Mouse (Mus musculus) retina, adult 2 months (tissue): ENCODE results near the gene Ppia.
"Not testable (repeated sequence)": the region's sequence is repeated elsewhere in the genome, so short reads cannot be mapped to it uniquely, and the experiment has no call there.

ENCODE experiments used
- DNase-seq: peaks from one replicate; pipeline ENCODE4 v3.0.0-alpha.2; 2012; ENCODE audit warnings: low read depth, low spot score

Gene Ppia

DNA sequence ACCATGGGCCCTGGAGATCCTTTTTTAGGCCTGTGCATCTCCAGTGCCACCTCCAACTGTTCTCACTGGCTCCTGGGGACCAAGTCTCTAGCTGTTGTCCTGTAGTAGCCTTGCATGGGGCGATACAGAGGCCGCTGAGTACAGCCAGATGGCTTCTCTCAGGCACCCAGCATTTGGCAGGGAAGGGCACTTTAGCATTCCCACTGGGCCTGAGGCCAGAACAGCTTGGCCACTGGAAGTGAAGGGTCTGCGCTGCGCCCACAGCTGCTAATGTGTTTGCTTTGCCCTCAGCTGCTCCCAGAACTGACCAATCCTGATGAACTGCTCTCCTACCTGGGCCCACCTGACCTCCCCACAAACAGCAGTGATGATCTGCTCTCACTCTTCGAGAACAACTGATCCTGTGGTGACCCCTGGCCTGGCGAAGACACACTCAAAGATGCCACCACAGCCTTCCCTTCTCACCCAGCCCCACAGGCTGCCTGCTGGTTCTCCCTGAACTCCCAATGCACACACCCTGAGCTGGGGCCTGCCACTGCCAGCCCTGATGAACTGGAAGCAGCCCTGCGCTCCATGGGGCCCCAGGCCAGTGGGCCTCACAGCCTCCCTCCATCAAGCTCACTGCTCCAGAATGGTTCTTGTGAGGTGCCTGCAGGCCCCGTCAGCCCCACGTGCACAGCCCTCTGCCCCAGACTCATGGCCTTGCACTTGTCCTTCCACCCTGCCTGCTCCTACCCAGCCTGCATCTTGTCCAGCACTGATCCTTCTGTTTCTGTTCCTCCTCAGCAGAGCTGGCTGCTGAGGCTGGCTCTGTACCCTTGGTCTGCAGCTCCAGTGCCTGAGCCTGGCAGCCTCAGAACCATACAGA, 10.3 kb upstream of the Ppia start:
- no peak for DNase-seq

GRCm38 (mm10) chr11:6405591-6406081, 9.6 kb upstream of the Ppia start:
- DNase-seq: no peak

DNA sequence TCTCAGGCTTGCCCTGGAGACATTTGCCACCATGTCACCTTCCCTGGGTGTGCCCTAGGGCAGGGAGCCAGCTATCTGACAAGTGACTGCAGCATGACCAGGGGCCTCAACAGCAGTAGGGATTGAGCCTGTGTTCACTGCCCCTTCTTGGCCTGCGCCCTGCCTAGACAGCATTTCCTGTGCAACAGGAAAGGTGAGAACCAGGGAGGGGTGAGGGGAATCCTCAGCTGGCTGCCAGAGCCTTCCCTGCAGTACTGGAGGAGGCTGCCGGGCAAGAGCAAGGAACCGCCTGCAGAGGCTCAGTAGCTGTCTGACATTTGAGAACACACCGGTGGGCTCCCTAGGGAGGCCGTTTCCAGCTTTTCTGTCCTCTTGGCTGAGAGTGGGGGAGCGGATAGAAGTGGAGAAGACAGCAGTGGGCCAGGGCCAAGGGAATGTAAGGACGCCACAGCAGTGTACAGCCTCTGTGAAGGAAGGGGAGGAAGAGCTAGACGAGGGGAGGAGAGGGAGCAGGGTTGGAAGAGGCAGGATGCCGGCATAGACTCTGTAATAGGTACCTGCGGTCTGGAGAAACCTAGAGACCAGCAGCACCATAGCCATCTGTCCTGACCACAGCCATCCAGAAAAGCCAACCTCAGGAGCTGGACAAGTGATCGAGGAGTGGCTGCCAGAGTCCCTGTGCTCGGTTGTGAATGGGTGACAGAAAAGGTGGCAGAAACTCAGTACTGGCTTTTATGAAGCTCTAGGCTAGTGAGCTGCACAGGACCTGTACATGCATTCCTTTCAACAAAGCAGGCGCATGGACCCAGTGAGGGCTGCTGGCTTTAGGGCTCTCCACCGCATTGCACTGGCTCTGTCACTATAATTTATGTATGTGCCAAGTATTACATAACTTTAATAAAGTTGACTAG, 8.7 kb upstream of the Ppia start:
- DNase-seq: no peak

- DNase-seq: no peak
Measured at GRCm38 (mm10) chr11:6407162-6407621, 8.1 kb upstream of the Ppia start.

GRCm38 (mm10) chr11:6410050-6410602, 5.1 kb upstream of the Ppia start:
- DNase-seq: no peak

DNA sequence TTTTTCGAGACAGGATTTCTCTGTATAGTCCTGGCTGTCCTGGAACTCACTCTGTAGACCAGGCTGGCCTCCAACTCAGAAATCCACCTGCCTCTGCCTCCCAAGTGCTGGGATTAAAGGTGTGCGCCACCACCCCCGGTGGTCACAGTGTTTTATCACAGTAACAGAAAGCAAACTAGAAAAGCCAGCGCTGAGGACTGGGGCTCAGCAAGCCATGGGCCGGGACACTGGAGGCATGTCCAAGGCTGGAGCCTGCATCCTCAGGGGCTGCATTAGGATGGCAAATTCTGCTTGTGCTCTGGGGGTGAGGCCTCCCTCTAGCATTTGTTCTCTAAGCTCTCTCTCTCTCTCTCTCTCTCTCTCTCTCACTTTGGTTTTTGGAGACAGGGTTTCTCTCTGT, 4.5 kb upstream of the Ppia start:
- not testable (repeated sequence) for DNase-seq

DNA sequence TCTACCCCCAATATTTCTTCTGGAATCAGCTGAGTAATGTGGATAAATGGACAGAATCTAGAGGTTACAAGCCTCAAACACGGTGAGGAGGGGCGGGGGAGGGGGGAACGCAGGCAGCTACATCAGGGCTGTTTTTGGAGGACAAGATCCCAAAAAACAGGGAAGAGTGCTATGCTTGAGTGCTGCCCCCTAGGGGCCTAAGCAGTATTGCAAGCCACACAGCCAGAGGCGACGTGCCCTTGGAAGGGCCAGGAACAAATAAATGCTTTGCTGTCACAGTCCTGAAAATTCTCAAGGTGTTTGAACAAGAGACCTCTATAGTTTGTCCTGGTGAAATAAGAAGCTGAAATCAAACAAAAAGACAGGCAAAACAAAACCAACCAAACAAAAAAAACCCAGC, 3.6 kb upstream of the Ppia start:
- no peak for DNase-seq

- DNase-seq: no peak
Measured at GRCm38 (mm10) chr11:6413264-6413663, 2.0 kb upstream of the Ppia start.

GRCm38 (mm10) chr11:6415551-6416404, 535 bp downstream of the Ppia start:
- peak; percentile 87 for DNase-seq

DNA sequence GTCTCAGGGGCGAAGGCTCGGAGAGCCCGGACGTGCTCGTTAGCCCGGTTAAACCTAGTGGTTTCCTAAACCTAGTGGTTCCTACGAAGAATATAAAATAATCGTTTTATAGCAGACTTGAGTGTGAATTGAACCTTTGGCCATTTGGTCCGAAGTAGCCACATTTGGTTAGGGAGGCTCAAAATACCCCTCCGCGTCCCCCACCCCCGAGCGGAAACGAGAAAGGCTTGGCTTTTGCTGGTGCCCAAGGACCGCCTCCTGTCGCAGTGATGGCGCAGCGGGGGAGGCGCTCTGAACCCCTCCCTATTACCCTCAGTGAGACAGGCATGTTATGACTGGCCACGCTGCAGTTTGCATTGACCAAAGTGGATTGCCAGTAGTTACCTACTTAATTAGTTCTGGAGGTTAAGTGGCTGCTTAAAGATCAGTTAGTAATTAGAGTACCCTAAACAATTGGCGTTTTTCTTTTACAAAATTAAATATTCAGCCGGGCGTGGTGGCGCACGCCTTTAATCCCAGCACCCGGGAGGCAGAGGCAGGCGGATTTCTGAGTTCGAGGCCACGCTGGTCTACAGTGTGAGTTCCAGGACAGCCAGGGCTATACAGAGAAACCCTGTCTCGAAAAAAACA, 1.3 kb downstream of the Ppia start:
- no peak for DNase-seq

- DNase-seq: no peak
Measured at GRCm38 (mm10) chr11:6417069-6417468, 1.8 kb downstream of the Ppia start.

- no peak for DNase-seq
Measured at GRCm38 (mm10) chr11:6417490-6417889, 2.2 kb downstream of the Ppia start.

DNA sequence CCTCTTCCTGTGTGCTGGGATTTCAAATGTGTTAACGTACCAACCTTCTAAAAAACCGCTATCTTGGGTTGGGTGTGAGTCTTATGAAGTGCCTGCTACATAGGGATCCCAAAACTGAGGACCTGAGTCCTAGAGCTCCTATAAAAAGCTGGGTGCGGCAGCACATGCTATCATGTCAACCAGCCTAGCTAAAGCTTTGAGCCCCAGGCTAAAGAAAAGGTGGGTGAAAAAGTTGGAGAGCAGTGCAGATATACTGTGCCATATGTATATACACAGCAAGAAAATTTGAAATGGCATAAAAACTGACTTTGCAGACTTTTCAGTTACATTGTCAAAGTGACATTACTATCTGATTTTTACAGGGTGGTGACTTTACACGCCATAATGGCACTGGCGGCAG, 3.5 kb downstream of the Ppia start:
- DNase-seq: no peak

DNA sequence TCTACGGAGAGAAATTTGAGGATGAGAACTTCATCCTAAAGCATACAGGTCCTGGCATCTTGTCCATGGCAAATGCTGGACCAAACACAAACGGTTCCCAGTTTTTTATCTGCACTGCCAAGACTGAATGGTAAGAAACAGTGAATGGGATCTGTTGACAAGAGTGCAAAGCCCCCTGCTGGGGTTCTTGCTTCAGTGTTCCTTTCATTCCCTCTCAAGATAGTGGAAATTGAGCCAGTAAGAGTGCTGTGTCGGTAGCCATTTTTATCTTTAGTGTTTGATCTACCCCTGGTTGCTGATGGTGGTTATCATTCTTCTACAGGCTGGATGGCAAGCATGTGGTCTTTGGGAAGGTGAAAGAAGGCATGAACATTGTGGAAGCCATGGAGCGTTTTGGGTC, 3.9 kb downstream of the Ppia start:
- not testable (repeated sequence) for DNase-seq

- DNase-seq: no peak
Measured at GRCm38 (mm10) chr11:6420283-6420703, 5.0 kb downstream of the Ppia start.

- DNase-seq: no peak
Measured at GRCm38 (mm10) chr11:6420722-6421350, 5.6 kb downstream of the Ppia start.

DNA sequence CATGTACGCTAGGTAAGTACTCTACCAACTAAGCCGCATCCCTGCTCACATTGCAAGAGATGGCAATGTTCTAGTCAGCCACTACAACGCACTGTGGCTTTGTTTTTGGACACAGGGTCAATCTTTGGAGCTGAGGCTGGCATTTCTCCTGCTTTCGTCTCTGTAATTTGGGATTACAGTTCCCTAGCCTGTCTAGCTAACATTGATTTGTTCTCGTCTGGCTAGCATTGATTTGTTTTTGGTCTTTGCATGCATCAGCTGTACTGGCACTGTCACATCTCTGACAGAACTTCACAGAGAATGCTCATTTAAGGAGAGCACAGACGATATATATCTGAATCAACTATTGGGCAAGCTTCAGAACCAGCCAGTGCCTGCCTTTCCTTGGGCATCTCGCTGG, 14.9 kb downstream of the Ppia start:
- DNase-seq: no peak

- no peak for DNase-seq
Measured at GRCm38 (mm10) chr11:6436442-6436841, 21.2 kb downstream of the Ppia start.

GRCm38 (mm10) chr11:6437667-6438066, 22.4 kb downstream of the Ppia start:
- no peak for DNase-seq

GRCm38 (mm10) chr11:6440171-6440570, 24.9 kb downstream of the Ppia start:
- no peak for DNase-seq
